Mouse (Mus musculus) brain, embryonic 14.5 days (tissue): Measurements from ENCODE around the gene Ensa.

Experiments used
- CTCF ChIP-seq: fragments of 200-500 bp; IDR thresholded peaks from 2 replicates; pipeline ENCODE4 v1.5.1; 2012; ENCODE audit warnings: inconsistent platforms, mild to moderate bottlenecking, moderate library complexity, borderline replicate concordance; ENCODE audit not compliant: insufficient read depth, insufficient read length; ENCODE audit errors: extremely low read depth
- POLR2A ChIP-seq: fragments of 200-500 bp; IDR thresholded peaks from 2 replicates; pipeline ENCODE4 v1.6.1; 2012; ENCODE audit warnings: mild to moderate bottlenecking, inconsistent platforms, borderline replicate concordance; ENCODE audit not compliant: poor library complexity, insufficient read depth, insufficient read length, severe bottlenecking; ENCODE audit errors: extremely low read depth

DNA sequence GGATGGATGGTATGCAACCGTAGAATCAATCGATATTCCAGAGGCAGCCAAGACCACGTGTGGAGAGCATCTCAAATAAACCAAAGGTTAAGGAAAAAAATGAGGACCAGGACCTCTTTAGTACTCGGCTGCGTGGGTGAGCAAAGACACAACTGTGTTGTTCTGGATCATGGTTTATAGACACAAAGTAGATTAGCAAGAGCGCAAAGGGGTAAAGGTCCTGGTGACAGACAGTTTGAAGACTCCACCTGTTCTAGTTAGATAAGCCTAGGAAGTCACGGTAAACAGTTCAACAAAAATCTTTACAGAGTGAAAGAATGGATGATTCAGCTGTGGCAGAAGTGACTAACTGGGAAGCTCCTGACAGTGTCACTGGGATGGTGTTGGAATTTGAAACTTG lies 18.3 kb downstream of the Ensa start:
- TF ChIP-seq CTCF (no peak), POLR2A (no peak)
